Mouse (Mus musculus) megakaryocyte, adult 5-6 weeks (primary cell): ENCODE measurements around the gene Lrrc56. TPM values are rescaled to one million over a fixed set of nuclear protein-coding genes. Genes with fewer than 3 reads are reported as not detected.

Experiments
- ATAC-seq: 2 replicates; pipeline ENCODE4 v1.8.0; 2016; ENCODE audit warnings: mild to moderate bottlenecking, inconsistent platforms; ENCODE audit not compliant: poor library complexity, severe bottlenecking
- total RNA-seq, 2 experiments: library from RNA; stranded (forward) in 1 of 2; stranded (reverse) in 1 of 2; fragments of 153-499, 151-499 nt in 1 of 2; fragments of 221-1000, 200-1000 nt in 1 of 2; gene quantifications; 2 replicates each; pipeline versions ENCODE4 v1.2.3 to v1.2.4; 2015 to 2017

Lrrc56 gene
- total RNA-seq, 2 experiments from 2014 or later, result 1.3 to 2.2 TPM

GRCm38 (mm10) chr7:141191796-141192685 is 1.9 kb upstream of the Lrrc56 start:
- no peak for ATAC-seq

GRCm38 (mm10) chr7:141192776-141193347 is 1.1 kb upstream of the Lrrc56 start:
- no peak for ATAC-seq

GRCm38 (mm10) chr7:141193348-141193856 is 555 bp upstream of the Lrrc56 start:
- peak; percentile 14 for ATAC-seq

- no peak; the same call in 1 of the 2 replicates for ATAC-seq
These were observed 452 bp downstream of the Lrrc56 start for GRCm38 (mm10) chr7:141194409-141194808.

GRCm38 (mm10) chr7:141194830-141195229 is 873 bp downstream of the Lrrc56 start:
- ATAC-seq, result peak; percentile 64

GRCm38 (mm10) chr7:141195754-141196153 is 1.8 kb downstream of the Lrrc56 start:
- no peak for ATAC-seq

- no peak for ATAC-seq
These were observed 2.8 kb downstream of the Lrrc56 start for GRCm38 (mm10) chr7:141196619-141197282.

GRCm38 (mm10) chr7:141198121-141198520 is 4.2 kb downstream of the Lrrc56 start:
- ATAC-seq, result no peak

GRCm38 (mm10) chr7:141204546-141204945 is 10.6 kb downstream of the Lrrc56 start:
- no peak for ATAC-seq

GRCm38 (mm10) chr7:141205504-141205903 is 11.5 kb downstream of the Lrrc56 start:
- no peak for ATAC-seq

- ATAC-seq, result no peak
These were observed 12.4 kb downstream of the Lrrc56 start for GRCm38 (mm10) chr7:141206182-141206937.

GRCm38 (mm10) chr7:141209526-141209925 is 15.6 kb downstream of the Lrrc56 start:
- no peak for ATAC-seq

- ATAC-seq, result no peak
These were observed 16.2 kb downstream of the Lrrc56 start for GRCm38 (mm10) chr7:141210137-141210536.

GRCm38 (mm10) chr7:141210606-141211131 is 16.7 kb downstream of the Lrrc56 start:
- ATAC-seq, result no peak

GRCm38 (mm10) chr7:141213133-141213532 is 19.2 kb downstream of the Lrrc56 start:
- no peak for ATAC-seq

- no peak for ATAC-seq
These were observed 19.8 kb downstream of the Lrrc56 start, which contains the start of gene Lmntd2 for GRCm38 (mm10) chr7:141213605-141214235. Gene Lmntd2 (minus strand): TSS chr7:141214080.

GRCm38 (mm10) chr7:141214310-141214709 is 20.4 kb downstream of the Lrrc56 start:
- no peak for ATAC-seq

GRCm38 (mm10) chr7:141215101-141215879 is 21.3 kb downstream of the Lrrc56 start, which contains the start of gene Rassf7:
Gene Rassf7 (plus strand): TSS chr7:141215860.
- ATAC-seq, result peak; percentile 94
